Mouse (Mus musculus) adrenal gland, postnatal 4 days (tissue): Measurements from ENCODE around the gene Stxbp2. TPM values are rescaled to one million over a fixed set of nuclear protein-coding genes. Genes with fewer than 3 reads are reported as not detected.

Source experiments
- DNase-seq, 2 experiments: peaks; one replicate each; pipeline ENCODE4 v3.0.0; 2021 to 2022; ENCODE audit warnings: low spot score in 2 of 2, mixed read lengths in 2 of 2
- total RNA-seq, 2 experiments: library from RNA; stranded (reverse); gene quantifications; 2 replicates each; pipeline ENCODE4 v1.2.3; 2021

Stxbp2 gene
- total RNA-seq, 2 experiments from 2014 or later: 107 to 136 TPM

DNA sequence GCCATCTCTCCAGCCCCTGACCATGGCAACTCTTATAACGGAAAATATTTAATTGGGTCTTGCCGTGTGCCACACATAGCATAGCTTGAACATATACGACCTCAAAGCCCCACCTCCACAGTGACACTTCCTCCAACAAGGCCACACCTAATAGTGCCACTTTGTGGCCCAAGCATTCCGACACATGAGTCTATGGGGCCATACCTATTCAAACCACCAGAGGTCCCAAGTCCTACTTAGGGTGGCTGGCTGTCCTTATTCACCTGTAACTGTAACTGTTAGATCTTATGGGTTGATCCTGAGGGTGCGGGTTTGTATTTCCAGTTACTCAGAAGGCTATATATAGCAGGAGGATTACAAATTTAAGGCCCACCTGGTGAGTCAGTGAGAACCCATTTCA, 2.7 kb upstream of the Stxbp2 start:
- no peak for DNase-seq

DNA sequence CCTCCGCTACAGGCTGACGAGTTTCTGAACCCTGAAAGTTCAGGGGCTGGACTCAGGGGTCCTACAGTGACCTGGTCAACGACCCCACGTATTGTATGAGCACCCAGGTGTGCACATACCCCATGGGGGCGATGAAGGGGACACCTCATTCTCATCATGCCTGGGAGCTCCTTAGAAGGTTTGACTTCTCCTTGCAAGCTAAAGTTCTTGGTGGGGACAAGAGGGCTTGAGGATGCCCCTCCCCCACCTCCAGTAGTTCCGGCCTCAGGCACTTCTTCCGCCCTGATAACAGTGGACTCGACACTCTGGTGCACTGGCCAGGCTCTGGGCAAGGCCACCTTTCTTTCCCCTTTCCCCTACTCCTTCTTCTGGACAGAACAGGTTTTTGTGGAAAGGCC, 722 bp downstream of the Stxbp2 start:
- DNase-seq: no peak

DNA sequence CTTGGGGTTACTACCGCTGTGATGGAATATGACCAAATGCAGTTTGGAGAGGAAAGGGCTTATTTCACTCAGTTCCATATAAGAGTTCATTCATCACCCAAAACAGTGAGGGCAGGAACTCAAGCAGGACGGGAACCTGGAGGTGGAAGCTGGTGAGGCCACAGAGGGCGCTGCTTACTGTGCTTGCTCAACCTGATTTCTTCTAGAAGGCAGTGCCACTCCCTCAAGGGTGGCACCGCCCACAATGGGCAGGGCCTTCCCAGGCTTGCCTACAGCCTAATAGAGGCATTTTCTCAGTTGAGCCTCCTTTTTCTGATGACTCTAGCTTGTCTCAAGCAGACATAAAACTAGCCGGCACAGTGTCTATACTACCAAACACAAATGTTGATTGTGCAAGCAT, 15.0 kb downstream of the Stxbp2 start:
- no peak for DNase-seq

DNA sequence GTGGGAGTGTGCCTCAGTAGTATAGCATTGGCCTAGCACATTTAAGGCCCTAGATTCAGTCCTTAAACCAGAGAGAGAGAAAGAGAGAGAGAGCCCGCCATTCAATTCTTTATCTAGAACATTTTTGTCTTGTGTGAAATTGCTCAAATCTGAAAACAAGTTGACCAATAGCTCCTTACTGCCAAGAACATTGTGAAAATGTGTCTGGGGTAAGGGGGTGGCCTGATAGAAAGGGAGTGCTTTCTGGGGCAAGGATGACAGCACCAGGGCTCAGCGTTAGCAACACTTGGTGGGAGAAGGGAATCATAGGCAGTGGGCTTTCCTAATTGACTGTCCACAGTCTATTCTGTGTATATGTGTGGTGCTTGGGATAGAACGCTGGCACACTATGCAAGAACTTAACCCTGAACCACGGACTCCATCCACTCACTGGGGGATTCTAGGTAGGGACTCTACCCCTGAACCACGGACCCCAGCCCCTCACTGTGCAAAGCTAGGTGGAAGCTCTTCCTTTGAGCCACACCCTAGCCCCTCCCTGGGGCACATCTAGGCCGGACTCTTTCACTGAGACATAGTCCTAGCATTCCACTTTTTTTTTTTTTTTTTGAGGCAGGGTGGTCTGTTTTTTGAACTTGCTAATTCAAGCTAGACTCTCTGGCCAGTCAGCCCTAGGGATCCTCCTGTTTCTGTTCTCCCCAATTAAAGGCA, 16.2 kb downstream of the Stxbp2 start:
- DNase-seq: no peak

DNA sequence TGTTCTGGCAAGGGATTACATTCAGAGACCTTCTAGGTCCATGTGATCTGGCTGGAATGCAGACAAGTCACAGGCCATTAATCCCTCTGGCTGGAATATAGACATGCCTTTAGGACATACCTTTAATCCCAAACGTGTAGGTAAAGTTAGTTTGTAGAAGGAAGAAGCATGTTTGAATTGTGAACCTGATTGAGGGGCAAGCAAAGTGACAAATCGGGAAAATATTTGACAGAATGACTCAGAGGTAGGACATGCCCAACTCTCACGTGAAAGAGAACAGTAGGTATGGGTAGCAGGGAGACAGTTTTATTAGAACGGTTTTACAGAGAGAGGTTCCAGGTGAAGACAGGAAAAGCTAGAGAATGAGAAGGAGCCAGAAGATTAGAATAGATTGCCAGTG, 16.8 kb downstream of the Stxbp2 start:
- no peak for DNase-seq

DNA sequence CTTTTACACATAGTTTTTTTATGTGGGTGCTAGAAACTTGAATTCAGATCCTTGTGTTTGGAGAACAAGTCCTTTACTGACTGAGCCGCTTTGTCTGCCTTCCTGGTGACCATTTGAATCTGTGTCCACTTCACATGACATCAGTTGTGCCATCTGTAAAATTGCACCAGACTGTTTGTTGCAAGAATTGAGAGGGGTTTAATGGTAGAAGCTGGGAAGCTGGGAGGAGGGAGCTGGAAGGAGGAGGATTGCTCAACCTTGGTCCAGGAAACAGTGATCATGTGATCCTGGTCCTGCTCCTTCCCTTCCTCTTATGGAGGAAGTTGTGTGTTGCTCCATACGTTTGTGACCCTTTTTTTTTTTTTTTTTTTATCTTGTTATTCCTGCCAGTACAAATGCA, 17.5 kb downstream of the Stxbp2 start:
- no peak for DNase-seq

DNA sequence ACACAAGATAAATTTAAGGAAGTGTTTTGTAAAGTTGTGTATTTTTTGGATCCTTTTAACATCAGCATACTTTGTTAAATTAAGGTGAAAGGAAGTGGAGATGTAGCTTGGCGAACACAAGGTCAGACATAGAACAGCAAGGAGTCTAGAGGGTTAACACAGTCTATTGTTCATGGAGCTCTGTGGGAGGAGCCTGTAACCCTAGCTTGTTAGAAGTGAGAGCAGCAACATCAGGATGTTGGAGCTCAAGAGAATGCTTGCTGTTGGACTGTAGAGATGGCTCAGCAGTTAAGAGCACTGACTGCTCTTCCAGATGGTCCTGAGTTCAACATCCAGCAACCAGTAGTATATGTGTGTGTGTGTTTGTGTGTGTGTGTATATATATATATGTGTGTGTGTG, 18.2 kb downstream of the Stxbp2 start:
- DNase-seq: no peak

DNA sequence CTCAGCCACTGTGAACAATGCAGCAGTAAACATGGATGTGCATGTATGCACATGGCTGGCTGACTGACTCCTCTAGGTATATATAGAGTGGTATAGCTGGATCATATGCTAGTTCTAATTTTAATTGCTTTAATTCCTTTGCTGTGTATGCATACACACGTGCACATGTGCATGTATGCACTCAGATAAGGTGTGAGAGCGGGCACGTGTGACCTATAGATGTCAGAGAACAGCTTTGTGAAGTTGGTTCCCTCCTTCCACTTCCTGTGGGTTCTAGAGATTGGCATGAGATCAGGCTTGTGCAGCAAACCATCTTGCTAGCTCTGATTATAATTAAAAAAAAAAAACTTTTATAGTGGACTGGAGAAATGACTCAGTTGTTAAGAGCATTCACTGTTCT, 22.1 kb downstream of the Stxbp2 start:
- DNase-seq: no peak

DNA sequence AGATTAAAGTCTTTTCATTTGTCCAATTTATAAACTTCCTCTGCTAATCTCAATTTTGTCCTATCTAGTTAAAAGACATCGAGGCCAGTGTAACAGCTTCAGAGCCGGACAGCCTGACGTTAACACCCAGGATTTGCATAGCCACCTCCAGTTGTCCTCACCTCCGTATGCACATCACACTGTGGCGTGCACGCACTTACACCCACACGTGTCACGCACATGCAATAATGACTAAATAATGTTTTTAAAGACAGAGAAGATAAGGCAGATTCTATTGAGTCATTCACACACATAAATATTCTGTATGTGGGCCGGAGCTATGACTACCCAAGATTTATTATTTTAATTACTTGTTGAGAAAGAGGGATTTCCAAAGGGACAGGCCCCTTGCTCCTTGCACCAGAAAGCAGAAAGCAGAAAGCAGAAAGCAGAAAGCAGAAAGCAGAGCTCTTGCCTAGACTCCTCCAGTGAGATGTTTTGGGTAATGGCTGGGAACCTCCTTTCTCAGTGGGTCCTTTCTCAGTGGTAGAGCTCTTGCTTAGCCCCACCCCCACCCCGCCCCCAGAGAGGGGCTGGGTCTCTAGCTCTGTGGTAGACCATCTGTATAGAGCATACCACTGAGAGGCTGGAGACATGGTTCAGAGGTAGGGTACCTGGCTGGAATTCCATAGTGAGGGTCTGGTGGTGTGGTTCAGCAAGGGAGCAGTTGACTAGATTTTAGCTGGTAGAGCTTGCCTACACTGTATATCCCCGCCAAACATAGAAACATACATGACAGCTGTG, 24.2 kb downstream of the Stxbp2 start:
- DNase-seq: no peak

DNA sequence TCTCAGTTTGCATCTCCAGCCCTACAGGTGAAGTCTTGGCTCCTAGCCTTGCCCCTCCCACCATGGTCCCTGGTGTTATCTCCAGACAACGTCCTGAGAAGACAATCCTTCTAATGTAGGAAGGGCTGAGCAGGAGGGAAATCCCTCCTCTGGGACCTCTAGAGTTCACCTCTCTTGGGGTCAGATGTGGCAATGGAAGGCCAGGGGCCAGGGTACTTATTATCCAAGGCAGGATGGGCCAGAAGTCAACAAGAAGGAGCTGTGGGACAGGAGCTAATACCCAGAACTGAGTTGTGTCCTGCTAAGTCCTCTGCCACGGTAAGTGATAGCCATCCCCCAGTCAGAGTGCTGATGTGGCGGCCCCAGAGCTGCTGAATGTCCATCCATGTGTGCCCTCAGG, 24.8 kb downstream of the Stxbp2 start, which contains the start of gene Retn:
Retn (plus strand) TSS at position 245 of the 400 bp plus-strand sequence.
- DNase-seq: no peak

DNA sequence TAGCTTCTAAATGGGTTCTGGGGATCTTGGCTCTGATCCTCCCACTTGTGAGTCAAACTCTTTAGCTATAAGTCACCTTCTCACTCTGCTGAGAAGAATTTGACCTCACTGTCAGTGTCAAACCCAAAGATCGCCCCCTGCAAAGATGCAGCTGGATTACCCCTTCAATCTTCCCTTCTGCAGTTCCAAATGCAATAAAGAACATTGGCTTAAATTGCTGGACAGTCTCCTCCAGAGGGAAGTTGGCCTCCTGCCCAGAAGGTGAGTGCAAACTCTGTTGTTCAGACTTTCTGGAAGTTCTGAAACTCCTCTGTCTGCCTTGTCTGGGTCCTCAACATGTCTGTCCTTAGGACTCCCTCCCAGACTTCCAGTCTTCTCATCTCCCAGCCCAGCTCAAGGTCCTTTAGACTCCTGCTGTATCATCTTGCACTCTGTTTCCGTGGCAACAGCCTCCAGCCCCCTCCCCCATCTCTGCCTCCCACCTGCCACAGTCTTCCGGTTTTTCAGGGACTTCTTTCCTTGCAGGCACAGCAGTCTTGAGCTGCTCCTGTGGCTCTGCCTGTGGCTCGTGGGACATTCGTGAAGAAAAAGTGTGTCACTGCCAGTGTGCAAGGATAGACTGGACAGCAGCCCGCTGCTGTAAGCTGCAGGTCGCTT, 26.1 kb downstream of the Stxbp2 start:
- DNase-seq: no peak

DNA sequence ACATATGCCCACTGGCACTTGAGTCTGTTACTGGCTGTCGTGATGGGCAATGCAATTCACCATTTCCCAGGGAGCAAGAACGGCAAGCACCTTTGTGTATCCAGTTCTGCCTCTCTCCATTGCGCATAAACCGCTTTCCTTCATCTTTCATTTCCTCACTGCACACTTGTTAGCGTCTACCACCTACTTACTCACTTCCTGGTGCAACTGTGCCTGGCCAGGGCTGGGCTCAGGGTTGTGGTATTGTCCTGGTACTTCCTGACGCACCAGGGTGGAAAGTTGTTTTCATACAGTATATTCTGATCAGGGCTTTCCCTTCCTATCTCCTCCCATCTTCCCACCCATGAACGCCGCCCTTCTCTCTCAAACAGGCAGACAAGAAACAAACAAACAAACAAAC, 30.1 kb downstream of the Stxbp2 start:
- no peak for DNase-seq

DNA sequence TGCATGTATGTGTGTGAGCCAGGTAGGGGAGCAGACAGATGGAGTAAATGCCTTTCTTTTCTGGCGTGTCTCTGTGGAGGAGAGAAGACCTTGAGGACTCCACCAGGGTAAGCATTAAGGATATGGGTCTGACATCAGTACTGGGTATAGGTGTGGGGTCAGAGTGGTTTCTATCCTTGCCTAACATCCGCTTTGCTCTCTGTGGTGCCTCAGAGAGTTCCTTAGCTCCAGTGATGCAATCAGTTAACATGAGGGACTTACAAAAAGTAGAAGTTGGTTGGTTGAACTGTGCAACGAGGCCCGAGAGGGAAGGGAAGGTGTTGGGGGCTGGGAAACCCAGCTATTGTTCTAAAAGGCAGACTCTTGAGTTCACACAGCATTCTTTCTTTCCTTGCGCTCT, 33.6 kb downstream of the Stxbp2 start:
- DNase-seq: no peak

DNA sequence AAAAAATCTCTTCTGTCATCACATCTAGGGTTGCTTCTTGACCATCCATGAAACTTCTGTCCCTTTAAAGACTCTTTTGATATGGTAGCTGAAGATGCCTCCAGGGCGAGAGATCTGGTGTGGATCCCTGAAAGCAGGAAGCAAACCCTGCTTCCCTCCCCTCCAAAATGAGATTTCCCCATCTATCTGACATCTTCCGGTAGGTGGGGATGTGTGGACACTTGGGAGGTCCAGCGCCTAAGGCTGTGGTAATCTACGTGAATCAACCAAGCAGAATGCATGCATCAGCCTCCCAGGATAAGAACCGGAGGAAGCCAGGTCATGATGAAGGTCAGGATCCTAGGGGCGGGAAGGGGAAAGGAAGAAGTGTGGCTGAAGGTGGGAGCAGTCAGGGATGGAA, 34.8 kb downstream of the Stxbp2 start, which contains the start of gene Mcemp1:
Mcemp1 (plus strand) TSS at position 248 of the 400 bp plus-strand sequence.
- DNase-seq: no peak

DNA sequence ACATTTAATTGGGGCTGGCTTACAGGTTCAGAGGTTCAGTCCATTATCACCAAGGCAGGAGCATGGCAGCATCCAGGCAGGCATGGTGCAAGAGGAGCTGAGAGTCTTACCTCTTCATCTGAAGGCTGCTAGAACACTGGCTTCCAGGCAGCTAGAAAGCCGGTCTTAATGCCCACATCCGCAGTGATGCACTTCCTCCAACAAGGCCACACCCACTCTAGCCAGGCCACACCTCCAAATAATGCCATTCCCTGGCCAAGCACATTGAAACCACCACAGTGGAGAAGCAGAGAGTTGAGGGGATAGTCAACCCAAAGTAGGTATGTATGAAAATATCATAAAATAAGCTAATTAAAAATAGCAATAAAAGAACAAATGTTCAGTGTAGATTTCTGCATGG, 39.6 kb downstream of the Stxbp2 start:
- no peak for DNase-seq

DNA sequence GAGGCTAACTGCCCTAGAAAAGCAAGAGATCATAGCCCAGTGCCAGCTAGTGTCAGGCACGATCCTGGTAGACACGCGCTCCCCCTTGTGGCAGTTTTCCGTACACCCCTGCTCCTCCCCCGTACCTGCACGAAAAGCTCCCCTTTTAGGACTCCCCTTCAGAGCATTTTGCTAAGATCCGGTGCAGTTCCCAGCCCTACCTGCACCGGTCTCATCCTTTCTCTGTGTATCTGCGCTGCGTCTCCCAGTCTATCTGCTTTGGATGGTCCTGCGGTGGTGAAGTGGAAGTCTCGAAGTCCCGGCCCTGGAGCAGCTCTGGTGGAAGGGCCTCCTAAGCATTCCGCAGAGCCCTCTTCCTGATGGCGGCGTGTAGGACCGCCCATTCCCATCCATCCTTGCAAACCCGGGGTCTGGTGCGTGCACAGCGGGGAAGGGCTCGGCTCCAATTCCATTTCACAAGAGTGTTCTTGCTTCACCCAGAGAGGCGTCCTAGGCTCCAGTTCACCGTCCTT, 41.3 kb downstream of the Stxbp2 start, which contains the start of gene Fcor:
Fcor (minus strand) TSS at position 383 of the 512 bp plus-strand sequence.
- DNase-seq: peak; percentile 60 to 70

DNA sequence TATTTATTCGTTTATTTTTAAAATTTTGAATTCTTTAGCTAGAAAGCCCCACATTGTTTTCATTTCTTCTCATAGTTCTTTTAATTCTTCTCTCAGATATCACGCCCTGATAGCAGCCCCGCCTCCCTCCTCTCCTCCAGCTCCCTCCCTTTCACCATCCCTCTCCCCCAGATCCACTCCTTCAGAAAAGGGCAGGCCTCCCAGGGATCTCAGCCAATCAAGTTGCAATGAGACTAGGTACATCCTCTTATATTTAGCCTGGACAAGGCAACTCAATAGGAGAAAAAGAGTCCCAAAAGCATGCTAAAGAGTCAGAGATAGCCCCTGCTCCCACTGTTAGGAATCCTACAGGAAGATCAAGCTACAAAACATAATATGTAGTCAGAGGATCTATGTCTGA, 43.9 kb downstream of the Stxbp2 start:
- DNase-seq: no peak

DNA sequence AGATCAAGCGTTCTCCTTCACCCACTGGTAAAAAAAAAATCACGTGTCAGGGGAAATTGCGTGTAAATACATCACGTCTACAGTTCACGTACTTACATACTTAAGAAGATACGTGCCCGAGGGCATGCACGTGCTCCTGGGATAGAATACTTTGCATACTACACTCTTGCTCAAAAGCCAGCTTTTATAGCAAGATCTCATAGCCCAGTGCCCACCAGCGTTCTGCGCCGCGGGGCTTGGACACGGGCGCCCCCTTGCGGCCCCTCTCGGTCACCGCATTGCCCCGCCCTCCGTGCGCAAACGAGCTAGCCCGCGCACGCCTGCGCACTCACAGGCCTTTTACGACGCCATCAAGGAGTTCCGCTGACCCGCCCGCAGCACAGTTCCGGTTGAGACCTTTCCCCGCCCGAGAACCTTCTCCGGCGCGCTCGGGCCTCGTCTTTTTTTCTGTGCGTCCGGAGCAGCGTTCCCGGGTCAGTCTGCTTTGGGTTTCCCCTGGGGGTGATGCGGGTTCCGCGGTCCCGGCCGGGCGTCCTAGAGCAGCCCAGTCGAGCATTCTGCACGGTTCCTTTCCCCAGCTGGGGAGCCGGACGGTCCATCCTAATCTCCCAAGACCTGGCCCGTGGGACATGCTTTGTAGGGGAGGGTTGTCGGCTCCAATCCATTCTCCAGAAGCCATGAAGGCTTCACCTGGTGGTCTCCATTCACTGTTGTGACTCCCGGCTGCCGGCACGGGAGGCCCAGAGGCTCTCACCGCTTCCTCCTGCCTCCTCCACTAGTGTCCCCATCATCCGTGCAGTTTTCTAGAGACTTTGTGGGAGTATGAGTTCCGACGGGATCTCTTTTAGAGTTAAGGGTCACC, 45.6 kb downstream of the Stxbp2 start, which contains the start of gene Trappc5:
Trappc5 (plus strand) TSS at position 169 of the 862 bp plus-strand sequence.
- peak; percentile 83 to 93 for DNase-seq

DNA sequence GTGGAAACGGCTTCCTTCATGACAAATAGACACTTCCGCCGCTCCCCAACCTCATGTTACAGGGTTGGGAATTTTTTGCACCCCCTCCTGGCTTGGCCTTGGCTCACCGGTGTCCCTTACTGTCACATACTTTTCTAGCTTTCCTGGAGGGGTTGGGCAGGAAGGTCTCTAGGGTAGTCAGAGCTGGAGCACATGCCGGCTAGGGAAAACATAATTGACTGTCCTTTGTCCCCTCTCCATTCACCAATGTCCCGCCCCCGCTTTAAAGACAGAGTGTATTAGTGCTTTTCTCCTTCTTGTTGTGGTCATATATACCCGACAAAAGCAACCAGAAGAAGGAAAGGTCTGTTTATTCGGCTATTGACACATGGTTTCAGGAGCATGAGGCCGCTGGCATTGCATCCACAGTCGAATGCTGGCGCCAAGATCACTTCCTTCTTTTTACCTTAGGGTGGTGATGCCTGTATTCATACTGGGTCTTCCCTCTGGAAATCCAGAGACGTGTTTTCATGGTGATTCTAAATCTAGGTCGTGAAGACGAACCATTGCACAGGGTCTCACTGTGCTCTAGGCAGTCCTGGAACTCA, 46.3 kb downstream of the Stxbp2 start:
- DNase-seq: no peak

DNA sequence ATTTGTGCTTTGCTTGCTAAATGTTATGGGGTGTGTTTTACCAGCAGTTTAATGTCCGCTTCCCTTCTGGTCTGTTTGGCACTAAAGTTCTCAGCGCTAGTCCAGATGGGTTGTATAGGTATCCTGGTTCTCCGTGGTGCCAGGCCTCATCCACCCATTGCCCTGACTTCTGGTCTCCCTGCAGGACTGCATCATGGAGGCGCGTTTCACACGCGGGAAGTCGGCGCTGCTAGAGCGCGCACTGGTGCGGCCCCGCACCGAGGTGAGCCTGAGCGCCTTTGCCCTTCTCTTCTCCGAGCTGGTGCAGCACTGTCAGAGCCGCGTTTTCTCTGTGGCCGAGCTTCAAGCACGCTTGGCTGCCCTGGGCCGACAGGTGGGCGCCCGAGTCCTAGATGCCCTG, 48.1 kb downstream of the Stxbp2 start:
- DNase-seq: no peak
